Mouse (Mus musculus) bone marrow, adult 2 months (tissue): ENCODE results near the gene Vwa3a. TPM values are rescaled to one million over a fixed set of nuclear protein-coding genes. Genes with fewer than 3 reads are reported as not detected.
A peak's percentile ranks its signal among the peaks of the same experiment; 100 is the strongest.

Source experiments
- H3K27ac ChIP-seq: fragments of 200-500 bp; 2 replicates; pipeline ENCODE4 v1.5.1; 2012; ENCODE audit warnings: low read depth, mild to moderate bottlenecking, control low read depth, inconsistent platforms, low read length; ENCODE audit not compliant: control insufficient read depth, poor library complexity, insufficient read depth
- H3K4me1 ChIP-seq: fragments of 200-500 bp; 2 replicates; pipeline ENCODE4 v1.6.1; 2011; ENCODE audit warnings: low read length; ENCODE audit not compliant: control insufficient read depth, insufficient read depth
- H3K4me3 ChIP-seq: fragments of 200-500 bp; replicated peaks from 2 replicates; pipeline ENCODE3; 2011; ENCODE audit warnings: mild to moderate bottlenecking, low read depth, low read length, control low read depth; ENCODE audit not compliant: control insufficient read depth
- CTCF ChIP-seq: fragments of 200-500 bp; IDR thresholded peaks from 2 replicates; pipeline ENCODE4 v1.5.1; 2011; ENCODE audit warnings: low read length, control low read depth; ENCODE audit not compliant: control insufficient read depth, insufficient read depth
- POLR2A ChIP-seq: fragments of 200-500 bp; IDR thresholded peaks from 2 replicates; pipeline ENCODE4 v1.6.1; 2011; ENCODE audit warnings: low read depth, mild to moderate bottlenecking, control low read depth, low read length, borderline replicate concordance; ENCODE audit not compliant: control insufficient read depth
- WGBS: fragments of 180-500 bp; shearing (Covaris S2); methylation state at CpG from one replicate; pipeline ENCODE4 v1.1.7; 2018; 5-methylcytosine and 5-hydroxymethylcytosine counted together
- polyA plus RNA-seq: library from polyadenylated mRNA; stranded (reverse); fragments of >200 nt; gene quantifications from 2 replicates; pipeline ENCODE4 v1.2.4, GENCODE M21; 2011; ENCODE audit warnings: low replicate concordance; ENCODE audit not compliant: missing spikeins, insufficient read depth, insufficient read length

Gene Vwa3a
- polyA plus RNA-seq = not detected in 2 replicates

DNA sequence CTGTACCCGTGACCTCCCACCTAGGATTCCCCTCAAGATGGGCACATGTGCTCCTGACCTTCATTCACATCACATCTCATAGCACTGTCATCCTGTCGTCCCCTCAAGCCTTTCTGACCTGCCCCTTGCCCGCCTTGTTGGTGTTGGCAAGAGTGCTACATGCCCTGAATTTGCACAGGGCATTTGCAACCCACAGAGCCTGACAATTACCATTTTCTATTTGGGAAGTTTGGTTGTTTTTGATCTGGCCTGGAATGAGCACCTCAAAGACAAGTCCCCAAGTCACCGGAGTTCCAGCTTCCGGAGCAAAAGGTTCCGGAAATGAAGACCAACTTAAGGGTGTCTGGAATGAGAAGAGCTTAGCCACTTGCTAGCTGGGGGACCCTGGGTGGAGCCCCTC, at the start of gene Vwa3a:
Vwa3a (plus strand) TSS at position 301 of the 400 bp plus-strand sequence.
- TF ChIP-seq CTCF = no peak
- no peak for TF ChIP-seq POLR2A

DNA sequence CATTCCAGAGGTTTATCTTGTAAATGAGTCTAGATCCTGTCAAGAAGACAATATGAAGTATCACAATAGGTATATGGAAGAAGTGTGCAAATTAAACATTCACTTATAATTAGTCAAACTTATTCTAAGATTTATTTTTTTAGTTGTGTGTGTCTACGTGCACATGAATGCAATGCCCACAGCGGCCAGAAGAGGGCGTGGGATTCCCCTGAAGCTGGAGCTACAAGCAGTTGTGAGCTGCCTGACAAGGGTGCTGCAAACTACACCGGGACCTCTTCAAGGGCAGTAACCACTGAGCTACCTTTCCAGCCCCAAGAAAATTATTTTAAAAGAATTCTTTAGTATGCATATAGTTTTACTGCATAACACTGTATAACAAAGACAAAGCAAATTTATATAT, 48.5 kb upstream of the Vwa3a start:
- TF ChIP-seq POLR2A (no peak), CTCF (peak; percentile 50; the same call in 1 of the 2 replicates)
- no peak overlapping the region for H3K27ac ChIP-seq
- H3K4me1 ChIP-seq = no peaks in the 10 kb centered on the region; the same call in 1 of the 2 replicates
- WGBS = 78% methylated on average over 4 of the region's 4 CpGs
- H3K4me3 ChIP-seq = no peak overlapping the region

More for the DNA sequence above, at the start of gene Vwa3a:
- Histone ChIP-seq H3K4me3 (no peak within 1 kb of the TSS), H3K4me1 (no peaks in the 10 kb centered on the region), H3K27ac (no peak within 1 kb of the TSS)
- WGBS = 53% methylated on average over 6 of the region's 6 CpGs

DNA sequence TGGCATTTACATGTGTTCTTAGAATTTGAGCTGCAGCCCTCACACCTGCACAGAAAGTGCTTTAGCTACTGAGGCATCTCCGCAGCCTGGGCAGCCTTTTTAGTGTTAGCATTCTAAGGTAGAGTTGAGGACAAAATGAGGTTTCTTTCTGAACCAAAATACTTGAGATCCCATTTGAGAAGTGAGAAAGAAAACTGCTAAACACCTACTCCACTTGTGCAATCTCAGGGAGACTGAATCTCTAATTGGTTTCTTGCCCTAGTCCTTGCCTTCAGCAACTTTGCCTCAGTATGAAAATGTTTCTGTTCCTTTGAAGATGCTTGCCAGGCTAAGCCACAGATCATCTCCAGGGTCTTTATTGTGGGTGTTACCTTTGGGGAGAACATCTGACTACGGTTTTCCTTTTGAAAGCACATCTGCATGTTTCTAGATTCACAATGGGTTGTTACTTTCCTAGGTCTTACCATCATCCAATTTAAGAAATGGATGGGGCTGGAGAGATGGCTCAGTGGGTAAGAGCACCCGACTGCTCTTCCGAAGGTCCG, 45.2 kb upstream of the Vwa3a start:
- no peak overlapping the region for H3K4me3 ChIP-seq
- TF ChIP-seq POLR2A (no peak), CTCF (no peak)
- 86% methylated on average over 5 of the region's 5 CpGs for WGBS
- no peaks in the 10 kb centered on the region; the same call in 1 of the 2 replicates for H3K4me1 ChIP-seq
- no peak overlapping the region for H3K27ac ChIP-seq

DNA sequence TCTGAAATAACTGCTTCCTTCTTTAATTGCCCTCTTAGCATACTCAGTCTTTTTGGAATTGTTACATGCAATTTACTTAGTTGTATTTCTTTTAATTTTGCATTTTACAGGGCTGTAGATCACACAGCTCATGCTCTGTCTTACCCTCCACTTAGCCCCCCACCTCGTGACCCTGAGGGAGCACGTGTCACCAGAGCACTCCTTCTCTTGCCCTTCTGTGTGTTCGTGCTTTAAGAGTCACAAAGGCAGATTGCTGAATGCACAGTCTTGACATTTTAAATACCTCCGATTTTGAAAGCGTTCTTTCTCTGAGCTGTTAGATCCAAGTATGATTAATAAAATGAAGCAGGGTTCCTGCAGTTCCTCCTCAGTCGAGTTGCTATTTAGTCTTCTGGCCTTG, 43.9 kb upstream of the Vwa3a start:
- 78% methylated on average over 6 of the region's 6 CpGs for WGBS

DNA sequence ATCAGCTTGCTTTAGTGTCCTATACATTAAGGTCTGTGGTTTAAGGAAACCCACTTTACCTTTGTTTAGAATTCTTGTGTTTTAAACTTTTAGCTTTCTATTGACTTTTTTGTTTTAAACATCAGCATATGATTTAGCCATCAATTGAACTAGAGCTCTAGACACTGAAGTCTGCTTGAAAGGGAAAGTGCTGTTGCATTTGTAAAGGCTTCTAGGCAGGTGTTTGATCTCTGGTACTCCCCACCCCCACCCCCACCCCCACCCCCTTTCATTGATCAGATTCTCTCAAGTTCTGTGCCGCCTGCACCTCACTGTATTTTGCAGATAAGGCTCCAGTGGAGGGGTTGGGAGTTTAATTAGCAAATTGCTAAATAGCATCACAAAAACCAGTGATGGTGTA, 43.5 kb upstream of the Vwa3a start:
- Histone ChIP-seq H3K4me3 (no peak overlapping the region), H3K27ac (no peak overlapping the region), H3K4me1 (no peaks in the 10 kb centered on the region; the same call in 1 of the 2 replicates)
- 54% methylated on average over 1 of the region's 1 CpGs for WGBS
- no peak for TF ChIP-seq CTCF
- no peak for TF ChIP-seq POLR2A

More for the DNA sequence above, 43.9 kb upstream of the Vwa3a start:
- Histone ChIP-seq H3K27ac (no peak overlapping the region), H3K4me3 (no peak overlapping the region), H3K4me1 (no peaks in the 10 kb centered on the region; the same call in 1 of the 2 replicates)
- no peak for TF ChIP-seq CTCF
- no peak for TF ChIP-seq POLR2A

DNA sequence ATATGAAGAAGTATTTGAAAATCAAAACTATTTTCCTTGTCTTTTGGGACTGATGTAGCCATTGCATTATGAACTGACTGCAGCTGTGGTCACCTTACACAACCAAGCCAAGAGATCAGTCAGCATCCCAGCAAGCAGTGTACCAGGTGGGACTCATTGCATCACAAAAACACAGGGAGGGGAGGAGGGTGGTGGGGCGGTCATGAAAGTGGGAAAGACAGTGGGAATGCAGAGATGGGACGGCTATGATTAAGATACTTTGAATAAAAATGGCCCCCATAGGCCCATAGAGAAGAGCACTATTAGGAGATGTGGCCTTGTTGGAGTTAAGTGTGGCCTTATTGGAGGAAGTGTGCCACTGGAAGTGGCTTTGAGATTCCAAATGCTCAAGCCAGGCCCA, 42.8 kb upstream of the Vwa3a start:
- Histone ChIP-seq H3K4me1 (no peaks in the 10 kb centered on the region; the same call in 1 of the 2 replicates), H3K27ac (no peak overlapping the region), H3K4me3 (no peak overlapping the region)
- 94% methylated on average over 2 of the region's 2 CpGs for WGBS
- TF ChIP-seq POLR2A (no peak), CTCF (no peak)

DNA sequence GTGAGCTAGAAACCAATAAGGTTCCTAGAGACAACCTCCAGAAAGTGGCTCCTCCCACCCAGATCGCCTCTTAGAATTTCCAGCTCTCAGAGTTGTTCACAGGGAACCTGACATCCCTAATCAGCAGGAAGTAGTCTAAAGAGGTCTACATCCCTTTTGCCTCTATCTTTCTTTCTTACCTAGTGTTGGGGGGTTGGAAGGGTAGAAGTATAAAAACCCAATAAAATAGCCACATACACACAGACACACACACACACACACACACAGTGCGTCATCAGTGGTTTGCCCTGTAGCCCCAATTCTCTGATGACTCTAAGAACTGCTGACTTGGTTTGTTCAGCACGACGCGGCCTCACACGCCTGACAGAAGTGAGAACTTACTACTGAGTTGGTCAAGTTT, 39.5 kb upstream of the Vwa3a start:
- no peaks in the 10 kb centered on the region; the same call in 1 of the 2 replicates for H3K4me1 ChIP-seq
- 68% methylated on average over 6 of the region's 6 CpGs for WGBS

DNA sequence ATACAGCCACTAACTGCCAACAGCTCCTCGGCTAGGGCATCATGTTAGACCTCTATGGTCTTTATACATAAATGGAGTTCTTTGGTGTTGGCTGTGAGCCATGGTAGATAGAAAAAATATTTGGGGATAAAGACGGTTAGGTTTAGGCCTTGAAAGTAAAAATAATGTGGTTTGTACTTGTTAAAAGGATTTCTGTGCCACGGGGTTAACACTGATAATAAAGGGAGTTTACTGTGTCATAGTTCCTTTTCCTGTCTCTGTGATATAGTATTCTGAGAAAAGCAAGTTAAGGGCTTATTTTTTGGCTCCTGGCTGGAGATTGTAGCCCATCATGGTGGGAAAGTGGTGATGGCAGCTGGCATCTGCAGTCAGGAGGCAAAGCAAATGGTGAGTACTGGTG, 35.2 kb upstream of the Vwa3a start:
- Histone ChIP-seq H3K4me1 (no peaks in the 10 kb centered on the region; the same call in 1 of the 2 replicates), H3K4me3 (no peak overlapping the region), H3K27ac (no peak overlapping the region)
- TF ChIP-seq POLR2A (no peak), CTCF (no peak)
- 32% methylated on average over 3 of the region's 3 CpGs for WGBS

More for the DNA sequence above, 39.5 kb upstream of the Vwa3a start:
- Histone ChIP-seq H3K4me3 (no peak overlapping the region), H3K27ac (no peak overlapping the region)
- TF ChIP-seq CTCF (no peak), POLR2A (no peak)
